Mouse (Mus musculus) Patski (cell line): ENCODE measurements around the gene Frmd4a. TPM values are rescaled to one million over a fixed set of nuclear protein-coding genes. Genes with fewer than 3 reads are reported as not detected.

Experiments
- ATAC-seq: fragments of 100-300 bp; one replicate; pipeline ENCODE4 v1.8.0; 2021
- CTCF ChIA-PET: fragments of 350-600 bp; sonication (Branson Sonifier 250); formaldehyde crosslinking; loops from one replicate; lab custom pipeline; 2022; ENCODE audit warnings: inconsistent platforms; lab: Charles Lee
- POLR2A ChIA-PET: fragments of 350-600 bp; sonication (Branson Sonifier 250); formaldehyde crosslinking; loops from one replicate; lab custom pipeline; 2022; ENCODE audit warnings: antibody characterized with exemption, inconsistent platforms; lab: Charles Lee
- DNase-seq: peaks from one replicate; pipeline ENCODE4 v3.0.0-alpha.2; 2011; ENCODE audit warnings: low read depth, low spot score
- H3K27me3 ChIP-seq: fragments of 371-371 bp; one replicate; pipeline ENCODE4 v1.5.1; 2021
- CTCF ChIP-seq: fragments of 100-300 bp; IDR thresholded peaks from one replicate; pipeline ENCODE4 v1.5.1; 2021
- in situ Hi-C: fragments of 300-500 bp; cut with MboI; formaldehyde crosslinking; loops from 3 replicates; pipeline ENCODE4 v1.11.1; 2018; ENCODE audit warnings: low pct_unique_long_range_greater_than_20kb, mixed read lengths
- polyA plus RNA-seq: library from polyadenylated mRNA; unstranded; gene quantifications from one replicate; pipeline ENCODE4 v1.2.3, GENCODE M21; 2021

Gene Frmd4a
- polyA plus RNA-seq, 1 experiment from 2014 or later, result 40.6 TPM

DNA sequence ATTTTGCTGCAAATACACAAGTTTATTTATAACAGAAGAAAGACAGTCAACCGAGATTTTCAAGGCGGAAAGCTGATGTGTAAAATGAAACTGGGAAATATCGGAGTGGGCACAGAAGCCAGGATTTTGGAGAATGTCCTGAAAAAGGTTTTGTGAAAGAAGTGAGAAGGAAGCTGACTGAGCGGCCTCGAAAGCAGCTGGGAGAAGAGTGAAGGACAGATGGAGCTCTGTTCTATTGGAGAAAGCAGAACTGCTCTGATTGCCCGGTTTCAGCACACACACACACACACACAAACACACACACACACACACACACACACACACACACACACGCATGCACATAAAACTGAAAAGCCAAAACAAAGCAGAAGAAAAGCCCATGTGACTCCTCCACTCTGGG lies 249.9 kb downstream of the Frmd4a start:
- ChIA-PET POLR2A (interaction anchor here (0.9 kb wide), 1 partner anchor 20 kb away, joined by 3 read pairs; no protein-coding TSS in a partner anchor), CTCF (interaction anchor here (1.1 to 1.4 kb wide), 2 partner anchors 9 to 15 kb away, joined by 3 to 5 read pairs; no protein-coding TSS in a partner anchor)
- DNase-seq (no peak), ATAC-seq (no peak)
- TF ChIP-seq CTCF, result no peak
- H3K27me3 ChIP-seq, result no peaks in the 10 kb centered on the region
- in situ Hi-C loops, result no loop called here

- in situ Hi-C loops, result no loop called here
- ATAC-seq (no peak), DNase-seq (no peak)
- ChIA-PET CTCF (no interaction called here), POLR2A (no interaction called here)
- TF ChIP-seq CTCF, result no peak
- no peaks in the 10 kb centered on the region for H3K27me3 ChIP-seq
Measured at GRCm38 (mm10) chr2:4282777-4283176, 265.3 kb downstream of the Frmd4a start.

DNA sequence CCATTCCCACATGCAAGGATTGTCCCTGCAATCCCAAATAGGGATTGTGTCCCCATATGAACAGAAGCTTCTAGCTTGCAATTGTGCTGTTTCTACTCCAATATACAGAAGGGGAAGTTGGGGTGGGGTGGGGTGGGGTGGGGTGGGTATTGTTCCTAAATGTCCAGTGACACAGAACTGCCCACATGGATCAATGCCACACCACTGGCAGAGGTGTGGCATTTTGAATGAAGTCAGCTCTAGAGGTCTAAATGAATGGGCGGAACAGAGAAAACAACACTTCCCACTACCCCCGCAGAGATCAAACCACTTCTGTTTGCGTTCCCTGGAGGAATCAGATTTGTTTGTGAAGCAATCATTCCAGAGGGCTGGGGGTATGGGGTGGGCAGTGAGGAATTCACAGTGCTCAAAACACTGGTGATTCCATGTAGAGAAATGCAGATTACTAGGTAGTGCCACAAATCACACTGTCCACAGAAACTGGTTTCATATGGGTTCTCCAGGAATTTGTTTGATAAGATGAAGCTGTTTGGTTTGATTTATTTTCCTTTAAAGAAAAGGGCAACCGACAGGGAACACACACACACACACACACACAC lies 268.3 kb downstream of the Frmd4a start:
- H3K27me3 ChIP-seq, result no peaks in the 10 kb centered on the region
- in situ Hi-C loops, result no loop called here
- ChIA-PET CTCF (interaction anchor here (1.2 kb wide), 1 partner anchor 33 kb away, joined by 3 read pairs; no protein-coding TSS in a partner anchor), POLR2A (no interaction called here)
- DNase-seq (no peak), ATAC-seq (no peak)
- TF ChIP-seq CTCF, result no peak

DNA sequence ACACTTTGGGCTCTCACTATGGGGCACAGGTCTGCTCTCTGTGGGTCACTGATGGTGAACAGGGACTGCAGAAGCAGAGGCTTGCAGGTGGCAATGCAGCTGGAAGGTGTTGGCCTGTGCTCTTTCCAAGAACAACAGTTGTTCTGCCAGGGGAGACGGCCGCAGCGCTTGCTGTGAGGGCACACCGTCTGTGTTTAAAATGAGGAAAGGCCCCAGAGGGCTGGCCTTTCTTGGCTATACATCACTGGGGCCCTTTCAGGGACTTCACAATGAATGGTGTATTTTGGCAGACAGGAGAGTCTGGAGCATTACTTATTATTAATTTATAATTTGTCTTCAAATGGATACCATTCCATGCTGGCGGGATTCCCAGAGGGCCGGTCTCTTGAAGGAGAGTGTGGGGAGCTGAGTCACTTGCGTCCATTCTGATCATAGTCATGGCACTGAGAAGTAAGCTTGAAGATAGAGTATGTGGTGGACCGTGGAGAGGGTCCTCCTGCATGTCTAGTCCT lies 268.9 kb downstream of the Frmd4a start:
- TF ChIP-seq CTCF, result no peak
- no peak for ATAC-seq
- no peak for DNase-seq
- POLR2A ChIA-PET, result no interaction called here
- CTCF ChIA-PET, result interaction anchor here (1.2 kb wide), 1 partner anchor 34 kb away, joined by 3 read pairs; no protein-coding TSS in a partner anchor
- in situ Hi-C loops, result no loop called here
- H3K27me3 ChIP-seq, result no peaks in the 10 kb centered on the region

GRCm38 (mm10) chr2:4290475-4290874 lies 273.0 kb downstream of the Frmd4a start:
- ChIA-PET POLR2A (no interaction called here), CTCF (interaction anchor here (1.2 kb wide), 1 partner anchor 11 kb away, joined by 3 read pairs; no protein-coding TSS in a partner anchor)
- no peak for DNase-seq
- in situ Hi-C loops, result no loop called here
- no peaks in the 10 kb centered on the region for H3K27me3 ChIP-seq
- TF ChIP-seq CTCF, result no peak
- ATAC-seq, result no peak

DNA sequence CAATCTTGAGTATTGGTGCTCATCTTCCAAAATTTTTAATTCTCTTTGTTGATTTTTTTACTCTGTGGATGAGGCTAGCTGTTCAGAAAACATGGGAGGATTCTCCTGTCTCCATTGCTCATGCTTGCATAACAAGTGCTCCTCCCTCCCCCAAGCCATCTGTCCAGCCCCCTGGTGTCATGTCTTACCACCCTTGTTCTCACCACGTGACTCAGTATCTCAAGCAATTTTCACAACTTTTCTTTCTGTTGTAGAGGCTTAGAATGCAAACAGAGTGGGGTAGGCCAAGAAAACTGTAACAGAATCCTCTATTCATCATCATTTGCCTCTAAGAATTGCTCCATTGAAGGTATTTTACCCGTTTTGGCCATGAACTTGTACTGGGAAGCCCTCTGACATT lies 273.6 kb downstream of the Frmd4a start:
- ChIA-PET POLR2A (no interaction called here), CTCF (no interaction called here)
- in situ Hi-C loops, result no loop called here
- DNase-seq, result no peak
- TF ChIP-seq CTCF, result no peak
- ATAC-seq, result no peak
- no peaks in the 10 kb centered on the region for H3K27me3 ChIP-seq

GRCm38 (mm10) chr2:4291671-4292070 lies 274.2 kb downstream of the Frmd4a start:
- ATAC-seq, result no peak
- POLR2A ChIA-PET, result no interaction called here
- CTCF ChIA-PET, result no interaction called here
- in situ Hi-C loops, result no loop called here
- no peak for DNase-seq
- TF ChIP-seq CTCF, result no peak
- no peaks in the 10 kb centered on the region for H3K27me3 ChIP-seq

DNA sequence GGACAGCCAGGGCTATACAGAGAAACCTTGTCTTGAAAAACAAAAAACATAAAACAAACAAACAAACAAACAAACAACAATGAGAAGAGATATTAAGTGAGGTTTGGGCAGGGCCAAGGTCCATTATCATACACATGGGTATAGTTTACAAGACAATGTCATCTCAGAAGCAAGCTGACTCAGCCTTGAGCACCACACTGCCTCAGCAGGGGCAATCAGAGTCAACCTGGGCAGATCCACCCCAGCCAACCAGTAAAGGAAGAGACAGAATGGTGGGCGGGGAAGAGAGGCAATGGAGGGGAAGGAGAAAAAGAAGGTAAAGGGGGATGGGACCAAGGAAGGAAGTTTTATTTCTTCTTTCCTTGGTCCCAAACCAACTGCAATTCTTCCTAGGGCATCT lies 276.2 kb downstream of the Frmd4a start:
- in situ Hi-C loops, result no loop called here
- ATAC-seq (no peak), DNase-seq (no peak)
- no peaks in the 10 kb centered on the region for H3K27me3 ChIP-seq
- ChIA-PET POLR2A (no interaction called here), CTCF (no interaction called here)
- no peak for TF ChIP-seq CTCF

DNA sequence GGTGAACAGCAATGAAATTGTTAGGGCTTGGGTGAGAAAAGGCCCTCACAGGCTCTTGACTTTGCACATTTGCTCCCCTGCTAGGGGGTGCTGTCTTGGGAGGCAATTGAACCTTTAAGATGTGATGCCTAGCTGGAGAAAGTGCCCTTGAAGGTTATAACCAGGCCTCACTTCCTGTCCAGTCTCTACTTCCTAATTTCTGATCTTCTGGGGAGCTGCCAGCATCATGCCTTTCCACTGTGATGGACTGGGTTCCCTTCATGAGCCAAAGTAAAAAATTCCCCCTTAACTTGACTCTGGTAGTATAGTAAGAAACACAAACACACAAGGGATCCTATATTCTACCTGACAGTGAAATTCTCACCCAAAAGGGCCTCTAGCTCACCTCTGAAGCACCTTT lies 278.1 kb downstream of the Frmd4a start:
- H3K27me3 ChIP-seq, result no peaks in the 10 kb centered on the region
- ChIA-PET CTCF (interaction anchor here (1.5 kb wide), 1 partner anchor 16 kb away, joined by 5 read pairs; no protein-coding TSS in a partner anchor), POLR2A (no interaction called here)
- DNase-seq, result no peak
- no peak for TF ChIP-seq CTCF
- in situ Hi-C loops, result no loop called here
- no peak for ATAC-seq

DNA sequence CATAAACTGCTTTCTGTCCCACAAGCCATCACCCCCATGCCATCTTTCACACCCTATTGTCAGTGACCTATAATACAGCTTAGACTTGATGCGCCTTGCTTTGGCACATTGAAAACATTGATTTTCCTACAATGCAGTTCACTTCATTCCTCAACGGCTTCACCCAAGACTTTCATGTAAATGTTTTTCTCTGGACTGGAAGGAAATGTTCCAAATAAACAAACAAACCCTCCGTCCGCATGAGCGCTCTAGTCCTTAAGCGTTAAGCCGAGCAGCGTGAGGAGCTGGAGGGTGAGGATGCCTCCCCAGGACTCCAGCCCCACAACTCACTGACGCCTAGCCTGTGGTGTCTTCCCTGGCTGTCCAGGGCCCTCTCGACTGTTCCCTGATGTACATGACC lies 279.4 kb downstream of the Frmd4a start:
- ChIA-PET POLR2A (no interaction called here), CTCF (interaction anchor here (1.5 kb wide), 1 partner anchor 17 kb away, joined by 5 read pairs; no protein-coding TSS in a partner anchor)
- DNase-seq (no peak), ATAC-seq (no peak)
- H3K27me3 ChIP-seq, result no peaks in the 10 kb centered on the region
- in situ Hi-C loops, result no loop called here
- no peak for TF ChIP-seq CTCF

DNA sequence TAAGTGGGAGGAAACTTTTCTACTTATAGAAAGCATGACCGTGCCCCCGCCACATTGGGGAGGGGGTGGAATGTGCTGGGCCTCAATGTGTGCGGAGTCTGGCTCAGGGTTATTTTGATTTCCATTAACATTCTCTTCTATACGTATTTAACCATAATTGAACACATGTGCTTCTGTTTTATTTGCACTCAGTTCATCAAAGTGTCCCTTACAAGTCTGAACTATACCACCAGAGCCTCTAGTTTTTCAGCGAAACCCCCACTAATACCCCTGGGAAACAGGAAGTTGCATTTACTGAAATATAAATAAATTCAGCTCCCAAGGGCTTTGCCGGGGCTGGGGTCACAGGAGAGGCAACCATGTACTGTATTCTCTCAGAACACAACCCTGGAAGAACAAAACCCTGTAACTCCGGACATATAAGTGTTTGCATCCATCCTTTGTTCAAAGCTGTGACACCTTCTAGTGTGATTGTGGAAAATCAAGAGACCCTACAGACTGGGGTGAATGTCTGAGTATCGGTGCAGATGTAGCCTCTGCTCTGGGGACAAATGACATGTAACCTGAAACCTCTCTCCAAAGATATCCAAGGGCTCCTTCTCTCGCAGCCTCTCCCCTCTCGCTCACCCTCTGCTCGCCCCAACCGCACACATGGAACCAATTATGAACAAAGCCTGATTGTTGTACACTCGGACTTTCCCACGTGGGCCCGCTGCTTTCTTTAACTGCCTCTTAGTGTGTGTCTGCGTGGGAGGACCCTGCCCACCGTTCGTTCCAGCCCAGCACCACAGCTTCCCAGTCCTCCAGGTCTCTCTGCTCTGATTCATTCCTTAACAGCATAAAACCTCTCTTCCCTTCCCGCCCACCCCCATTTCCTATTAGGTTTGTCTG lies 281.1 kb downstream of the Frmd4a start:
- no peak for DNase-seq
- POLR2A ChIA-PET, result interaction anchor here (0.6 to 0.7 kb wide), 2 partner anchors 246 to 517 kb away, joined by 3 to 4 read pairs; no protein-coding TSS in a partner anchor
- in situ Hi-C loops, result no loop called here
- H3K27me3 ChIP-seq, result no peaks in the 10 kb centered on the region
- no peak for TF ChIP-seq CTCF
- CTCF ChIA-PET, result interaction anchor here (0.9 kb wide), 1 partner anchor 10 kb away, joined by 3 read pairs; no protein-coding TSS in a partner anchor
- ATAC-seq, result no peak
